Mouse (Mus musculus) frontal cortex, postnatal 36 days (tissue): ENCODE measurements at regions not wholly inside any gene's neighbourhood (a gene's known extent, or its start where the extent isn't known, plus 50 kb on each side); places are given as distances from the start of the nearest gene placed in this dataset.

ENCODE experiments used
- DNase-seq, 2 experiments: peaks; one replicate each; pipeline ENCODE4 v3.0.0; 2022; ENCODE audit warnings: low spot score in 2 of 2

- DNase-seq, result peak in 1 of 2 experiments; percentile 29
These were observed 705.1 kb downstream of the Edem1 start for GRCm38 (mm10) chr6:109533526-109533925.

GRCm38 (mm10) chr6:109542980-109543976 is 714.8 kb downstream of the Edem1 start:
- no peak for DNase-seq

GRCm38 (mm10) chr6:109552316-109552715 is 723.9 kb downstream of the Edem1 start:
- no peak for DNase-seq
